Mouse (Mus musculus) C2C12 (cell line): Measurements from ENCODE around the gene Nlgn1.

Experiments used
- CEBPB ChIP-seq: IDR thresholded peaks from one replicate; pipeline ENCODE4 v1.6.1; 2011; ENCODE audit warnings: low read depth, mild to moderate bottlenecking, control low read depth, moderate library complexity
- CTCF ChIP-seq: IDR thresholded peaks from one replicate; pipeline ENCODE4 v1.5.1; 2011; ENCODE audit not compliant: control insufficient read depth, insufficient read depth, insufficient read length
- FOSL1 ChIP-seq: IDR thresholded peaks from one replicate; pipeline ENCODE4 v1.8.0; 2011; ENCODE audit warnings: mild to moderate bottlenecking, low read length; ENCODE audit not compliant: poor library complexity, insufficient read depth, severe bottlenecking
- MAX ChIP-seq: IDR thresholded peaks from one replicate; pipeline ENCODE4 v1.6.1; 2011; ENCODE audit warnings: mild to moderate bottlenecking, control low read depth
- MYOD1 ChIP-seq: IDR thresholded peaks from one replicate; pipeline ENCODE4 v1.6.1; 2011; ENCODE audit warnings: low read depth; ENCODE audit not compliant: control insufficient read depth, insufficient read length
- MYOG ChIP-seq: IDR thresholded peaks from one replicate; pipeline ENCODE4 v1.6.1; 2011; ENCODE audit not compliant: control insufficient read depth, insufficient read length; ENCODE audit errors: extremely low read depth
- USF1 ChIP-seq: IDR thresholded peaks from one replicate; pipeline ENCODE4 v1.6.1; 2011; ENCODE audit warnings: low read depth, mild to moderate bottlenecking, control low read depth, moderate library complexity

GRCm38 (mm10) chr3:26331177-26332061 lies 841 bp downstream of the Nlgn1 start:
- no peak for TF ChIP-seq CTCF
- no peak for TF ChIP-seq MAX
- TF ChIP-seq USF1: no peak
- TF ChIP-seq MYOD1: no peak
- no peak for TF ChIP-seq FOSL1
- TF ChIP-seq MYOG: no peak
- TF ChIP-seq CEBPB: no peak
